In the genomic region with DNA sequence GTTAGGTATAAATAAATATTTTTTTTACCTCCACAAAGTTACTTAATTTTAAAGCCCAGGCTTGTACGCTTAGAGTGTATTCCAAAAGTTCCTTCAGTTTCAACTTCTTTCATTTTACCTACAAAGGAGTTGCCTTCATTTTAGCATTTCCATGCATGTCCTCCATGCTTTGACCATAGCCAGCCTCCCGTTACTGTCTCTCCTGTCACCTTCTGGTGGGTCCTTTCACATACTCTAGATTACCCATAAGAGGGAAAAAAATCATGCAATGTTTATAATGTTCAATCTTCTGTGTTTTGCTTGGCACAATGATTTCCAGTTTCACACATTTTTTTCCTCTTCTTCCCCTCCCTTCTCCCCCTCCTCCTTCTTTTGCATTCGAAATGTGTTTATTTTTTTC, we compare ENCODE assay signal across 37 mouse cellular contexts. TPM values are rescaled to one million over a fixed set of nuclear protein-coding genes. Genes with fewer than 3 reads are reported as not detected.
DNase-seq lines count a peak whose midpoint lies in the region; ATAC-seq and TF ChIP-seq lines count a peak whose summit lies in the region.
"Had no signal": no experiment of that assay in that cellular context is flagged by ENCODE, and none has a peak within 500 bp of the region (broad histone marks: within the 10 kb centered on the region; RNA-seq: fewer than 3 reads in every experiment).

No protein-coding gene starts in this region.

- no peak for TF ChIP-seq POLR2A in heart, adult 2 months (IDR thresholded peaks at IDR 0.05; ENCODE audit: insufficient read depth, low read depth, low read length)

- POLR2A ChIA-PET in Patski (lab: Charles Lee) = no interaction called here

- H3K9ac ChIP-seq in heart, adult 2 months (ENCODE audit: low read depth, low read length) = no peak overlapping the region
- H3K9ac ChIP-seq: embryonic facial prominence, embryonic 13.5 days; forebrain, embryonic 12.5 days; forebrain, embryonic 15.5 days; hindbrain, embryonic 14.5 days had no signal

- 69% methylated on average over 3 of the region's 3 CpGs for WGBS in heart, adult 2 months

- in situ Hi-C loops in Patski (cut with MboI; ENCODE audit: low pct_unique_long_range_greater_than_20kb) = no loop called here

- no peaks in the 10 kb centered on the region for H3K79me2 ChIP-seq in heart, adult 2 months (replicated peaks; ENCODE audit: control insufficient read depth, insufficient read depth, low read length)

- H3K4me3 ChIP-seq in heart, adult 2 months = no peak overlapping the region
- H3K4me3 ChIP-seq: embryonic facial prominence, embryonic 10.5 days; embryonic facial prominence, embryonic 13.5 days; erythroblast, embryonic 14.5 days; forebrain, embryonic 12.5 days; forebrain, embryonic 15.5 days had no signal

- DNase-seq in cerebellum, postnatal 10 days = peak; percentile 4 to 8
- no peak for DNase-seq in cerebellum, adult 8-10 months
- no peak for DNase-seq in heart, adult 2 months
- DNase-seq in heart, postnatal 36 days = no peak
- no peak for DNase-seq in Patski (ENCODE audit: low read depth, low spot score)
- no peak for DNase-seq in thymus, postnatal 25 days
- DNase-seq: adrenal gland, postnatal 10 days; adrenal gland, postnatal 36 days; B cell, adult 2 months; cerebellum, adult 18-20 months; cerebellum, adult 9-11 months; cerebellum, postnatal 36 days; embryo, embryonic 11 days; gastrocnemius, postnatal 14 days; heart, postnatal 4 days; kidney, adult 18-20 months had no signal

- no peak for TF ChIP-seq EP300 in heart, adult 2 months (IDR thresholded peaks at IDR 0.05; ENCODE audit: insufficient read depth, low read depth, low read length)

- intact Hi-C loops in heart, adult 2 months (cut with DNase I) = no loop called here
- intact Hi-C loops in heart, postnatal 36 days (cut with DNase I) = no loop called here

- no peak overlapping the region for H3K27ac ChIP-seq in heart, adult 2 months
- H3K27ac ChIP-seq: embryonic facial prominence, embryonic 10.5 days; embryonic facial prominence, embryonic 13.5 days; forebrain, embryonic 12.5 days; forebrain, embryonic 15.5 days; hindbrain, embryonic 14.5 days; hindbrain, postnatal 0 days had no signal

- no peaks in the 10 kb centered on the region for H3K4me1 ChIP-seq in heart, adult 2 months (ENCODE audit: control insufficient read depth, insufficient read depth, low read length)
- H3K4me1 ChIP-seq: embryonic facial prominence, embryonic 10.5 days; embryonic facial prominence, embryonic 13.5 days; forebrain, embryonic 12.5 days; forebrain, embryonic 15.5 days had no signal

- CTCF ChIA-PET in Patski (lab: Charles Lee) = no interaction called here

- no peaks in the 10 kb centered on the region for H3K36me3 ChIP-seq in heart, adult 2 months (ENCODE audit: control insufficient read depth, insufficient read depth, low read length)
- H3K36me3 ChIP-seq: embryonic facial prominence, embryonic 10.5 days; embryonic facial prominence, embryonic 13.5 days; forebrain, embryonic 12.5 days; forebrain, embryonic 15.5 days had no signal

- no peak for ATAC-seq in Patski
- ATAC-seq: activated CD4-positive, CD25-positive, alpha-beta regulatory T cell, adult 4 months; forebrain, embryonic 15.5 days; hindbrain, postnatal 0 days; inflammation-experienced regulatory T-cells, adult 6 months; intestine, embryonic 16.5 days had no signal

- peak; percentile 25 for TF ChIP-seq CTCF in heart, adult 2 months (IDR thresholded peaks at IDR 0.05)
- TF ChIP-seq CTCF in Patski (IDR thresholded peaks at IDR 0.05) = peak; percentile 51

- H3K27me3 ChIP-seq in heart, adult 2 months (ENCODE audit: control insufficient read depth, insufficient read depth, low read length) = no peaks in the 10 kb centered on the region
- H3K27me3 ChIP-seq in Patski = no peaks in the 10 kb centered on the region
- H3K27me3 ChIP-seq: CH12.LX; embryonic facial prominence, embryonic 13.5 days; forebrain, embryonic 12.5 days; forebrain, embryonic 15.5 days had no signal

RNA-seq across cellular contexts. Expression of a gene that starts 32.2 kb away (rescaled TPM):
- 1 to 10 TPM; 9.0 to 9.6 TPM for total RNA-seq in heart, adult 2 months (2021)
- polyA plus RNA-seq in heart, adult 2 months (2012; rRNA removed) = 3.7 and 8.1 TPM in 2 replicates
- 10 to 100 TPM in 1 of 2 experiments, 1 to 10 TPM in 1; 9.7 to 11.9 TPM for total RNA-seq in heart, postnatal 36 days (2021)
- polyA plus RNA-seq in Patski (2021) = 36.8 TPM

RNA-seq across cellular contexts. Expression of a gene that starts 53.1 kb away (rescaled TPM):
- not detected for total RNA-seq in heart, adult 2 months (2021)
- polyA plus RNA-seq in heart, adult 2 months (2012; rRNA removed) = not detected in 2 replicates
- not detected for total RNA-seq in heart, postnatal 36 days (2021)
- not detected for polyA plus RNA-seq in Patski (2021)
- total RNA-seq: adrenal gland, adult 18-20 months; adrenal gland, postnatal 10 days; adrenal gland, postnatal 36 days; CH12.LX; G1E; gastrocnemius, adult 18-20 months; gastrocnemius, postnatal 14 days; heart, adult 8-10 months; heart, postnatal 4 days; hindbrain, postnatal 0 days had no signal
- polyA plus RNA-seq: activated CD4-positive, CD25-positive, alpha-beta regulatory T cell, adult 4 months; cortical plate, adult 2 months; embryonic facial prominence, embryonic 10.5 days; embryonic facial prominence, embryonic 13.5 days; erythroblast, embryonic 14.5 days; forebrain, embryonic 12.5 days; forebrain, embryonic 15.5 days; G1E; gonadal fat pad, adult 2 months; heart, embryonic 11.5 days; heart, embryonic 14.5 days; heart, postnatal 0 days; hindbrain, embryonic 11.5 days; hindbrain, embryonic 14.5 days; hindbrain, postnatal 0 days; inflammation-experienced regulatory T-cells, adult 6 months; intestine, embryonic 16.5 days had no signal

Comparison
In these comparisons a context has a peak if more than half of its experiments do, and no peak if none do; other contexts are left out.
1. DNase-seq: peak in cerebellum, postnatal 10 days (2 of 2); none in cerebellum, adult 8-10 months (single experiment), heart, adult 2 months (0 of 2), heart, postnatal 36 days (0 of 2), Patski (single experiment) and thymus, postnatal 25 days (single experiment).